Mouse (Mus musculus) right cerebral cortex, postnatal 25 days (tissue): ENCODE data around the gene Col6a3.

Source experiments
- DNase-seq: peaks from one replicate; pipeline ENCODE4 v3.0.0; 2022

Col6a3 gene

DNA sequence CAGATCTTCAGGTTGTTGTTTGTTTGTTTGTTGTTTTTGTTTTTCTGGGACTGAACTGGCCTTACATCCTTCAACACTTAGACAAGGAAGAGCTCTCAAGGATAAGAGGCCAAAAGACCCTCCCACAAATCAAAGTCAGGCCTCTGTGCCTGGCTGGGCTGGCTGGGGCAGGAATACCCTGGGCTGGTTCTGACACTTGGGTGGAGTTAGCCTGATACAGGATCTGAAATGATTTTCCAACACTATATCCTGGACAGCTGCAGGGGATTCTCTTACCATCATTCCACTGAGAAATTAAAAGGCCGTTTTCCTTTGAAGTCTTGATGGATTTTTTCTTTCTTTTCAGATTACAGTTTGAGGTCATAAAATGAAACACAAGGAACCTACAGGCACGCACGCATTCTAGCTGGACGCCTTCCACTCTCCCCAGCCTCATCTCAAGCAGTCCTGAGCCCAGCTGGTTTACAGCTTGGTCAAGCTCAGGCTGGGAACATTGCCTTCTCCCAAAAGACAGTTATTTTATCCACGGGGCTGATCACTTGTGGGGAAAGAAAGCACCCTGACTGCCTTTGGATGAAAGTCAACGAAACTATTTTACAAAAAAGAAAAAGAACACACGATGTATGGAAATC lies 123.0 kb downstream of the Col6a3 start:
- DNase-seq: no peak

- DNase-seq: no peak
Measured at GRCm38 (mm10) chr1:90718826-90719550, 124.8 kb downstream of the Col6a3 start.

DNA sequence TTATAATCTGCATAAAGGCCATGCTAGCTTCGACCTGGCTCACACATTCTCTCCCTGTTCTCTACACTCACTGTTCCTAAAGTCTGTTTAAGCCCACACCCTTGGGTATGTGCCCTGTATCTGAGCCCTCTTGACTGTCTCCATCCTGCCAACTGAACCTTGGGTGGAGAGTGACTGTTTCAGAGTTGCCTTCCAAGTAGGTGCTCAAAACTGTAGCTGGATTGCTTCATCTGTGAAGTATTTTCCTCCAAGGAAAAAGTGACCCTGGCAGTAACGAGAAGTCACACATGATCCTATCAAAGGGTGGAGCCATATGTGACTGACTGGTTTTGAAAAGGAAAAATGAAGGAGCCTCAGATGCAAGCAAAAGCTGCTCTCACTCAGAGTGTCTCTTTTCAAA lies 127.5 kb downstream of the Col6a3 start:
- no peak for DNase-seq
